Mouse (Mus musculus) G1E (cell line): ENCODE results near the gene Raver2.

ENCODE experiments used
- CTCF ChIP-seq: IDR thresholded peaks from 2 replicates; pipeline ENCODE4 v1.5.1; 2012; ENCODE audit warnings: low read depth, low read length, inconsistent platforms, mixed read lengths
- TAL1 ChIP-seq: conservative IDR thresholded peaks from 2 replicates; pipeline ENCODE4 v1.6.1; 2012; ENCODE audit warnings: low read depth, low read length, inconsistent platforms, mixed read lengths

DNA sequence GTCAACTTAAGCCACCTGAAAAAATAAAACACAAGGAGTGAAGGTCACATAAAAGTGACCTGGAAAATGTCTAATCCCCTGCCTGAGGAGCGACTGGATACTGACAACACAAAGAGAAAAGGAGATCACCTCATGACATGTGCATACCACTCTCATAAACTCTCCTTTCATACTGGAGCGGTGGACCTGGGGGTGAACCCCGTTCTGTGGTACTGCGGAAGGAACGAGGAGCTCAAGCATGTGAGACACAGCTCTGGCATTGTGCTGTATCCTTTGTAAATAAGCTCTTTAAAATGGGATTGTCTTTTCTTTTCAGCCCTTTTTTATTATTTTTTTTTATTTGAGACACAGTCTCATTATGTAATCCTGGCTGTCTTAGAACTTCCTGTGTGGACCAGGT, 111.9 kb downstream of the Raver2 start:
- TF ChIP-seq CTCF (no peak), TAL1 (no peak)
